Mouse (Mus musculus) CD8-positive naive resting alpha-beta T cell, adult 57 days (primary cell): Measurements from ENCODE around the gene Sgcd. TPM values are rescaled to one million over a fixed set of nuclear protein-coding genes. Genes with fewer than 3 reads are reported as not detected.

Experiments
- total RNA-seq: library from RNA; stranded (reverse); gene quantifications from one replicate; pipeline ENCODE4 v1.2.4, GENCODE M21; 2023

The Sgcd gene
- total RNA-seq: not detected

DNA sequence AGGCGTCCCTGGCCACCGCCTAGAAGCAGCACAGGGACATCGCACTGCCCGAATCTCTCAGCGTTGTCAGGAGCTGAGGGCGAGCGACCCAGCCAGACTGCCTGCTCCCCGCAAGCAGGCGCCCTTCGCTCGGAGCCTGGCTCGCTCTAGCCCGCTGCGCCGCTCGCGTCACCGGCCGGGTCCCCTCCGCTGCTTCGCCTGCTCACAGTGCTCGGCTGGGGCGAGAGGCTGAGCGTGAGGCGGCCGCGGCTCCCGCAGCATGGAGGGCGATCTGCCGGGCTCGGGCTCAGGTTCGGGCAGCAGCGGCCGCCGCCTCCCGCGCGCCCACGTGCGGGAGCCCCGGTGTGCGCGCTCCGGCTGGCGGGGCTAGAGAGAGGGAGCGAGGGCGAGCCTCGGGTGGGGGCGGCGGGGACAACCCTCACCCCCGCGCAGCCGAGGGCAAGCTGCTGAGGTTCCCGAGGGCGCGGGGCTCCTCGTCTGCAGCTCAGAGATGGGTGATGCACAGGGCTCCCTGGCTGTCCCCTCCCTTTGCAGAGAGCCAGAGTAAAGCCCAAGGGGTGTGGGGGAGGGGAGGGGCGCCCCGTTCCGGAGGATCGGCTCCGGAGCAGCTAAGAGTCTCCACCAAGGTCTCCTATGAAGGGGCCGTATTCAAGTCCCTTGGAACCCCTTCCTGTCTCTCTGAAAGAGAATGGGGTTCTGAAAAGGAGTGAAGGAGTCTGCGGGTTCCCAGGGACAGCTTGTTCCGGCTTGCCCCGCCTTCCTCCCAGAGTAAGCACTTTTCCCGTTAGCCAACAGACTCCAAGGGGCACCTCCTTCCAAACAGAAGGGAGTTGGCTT lies at the start of gene Sgcd:
Sgcd (minus strand) TSS at position 273 of the 837 bp plus-strand sequence.

